Mouse (Mus musculus) brain, embryonic 18.5 days (tissue): Measurements from ENCODE around the gene Sec24c.

Source experiments
- DNase-seq: peaks from one replicate; pipeline ENCODE4 v3.0.0-alpha.2; 2012; ENCODE audit warnings: low read depth, low spot score

Gene Sec24c

GRCm38 (mm10) chr14:20733952-20734774 is 60.1 kb downstream of the Sec24c start, which contains the start of gene Ndst2:
Ndst2 (minus strand) TSS chr14:20734562.
- DNase-seq, result peak; percentile 66

- DNase-seq, result no peak
Measured at GRCm38 (mm10) chr14:20735052-20735451, 60.9 kb downstream of the Sec24c start.

- DNase-seq, result no peak
Measured at GRCm38 (mm10) chr14:20735892-20736390, 61.8 kb downstream of the Sec24c start.

- DNase-seq, result no peak
Measured at GRCm38 (mm10) chr14:20737306-20737705, 63.2 kb downstream of the Sec24c start.

GRCm38 (mm10) chr14:20738511-20738910 is 64.4 kb downstream of the Sec24c start:
- DNase-seq, result no peak

- no peak for DNase-seq
Measured at GRCm38 (mm10) chr14:20741301-20741700, 67.2 kb downstream of the Sec24c start.

GRCm38 (mm10) chr14:20743614-20744013 is 69.5 kb downstream of the Sec24c start:
- no peak for DNase-seq
